Mouse (Mus musculus) limb, embryonic 14.5 days (tissue): ENCODE results near the gene Ogg1. TPM values are rescaled to one million over a fixed set of nuclear protein-coding genes. Genes with fewer than 3 reads are reported as not detected.

Experiments
- ATAC-seq: fragments of 200-750 bp; cut with Nextera tagmentation; 2 replicates; pipeline ENCODE4 v1.8.0; 2017; ENCODE audit warnings: low read depth, moderate number of reproducible peaks, moderate TSS enrichment; ENCODE audit not compliant: low FRiP score
- DNase-seq: peaks from one replicate; pipeline ENCODE4 v3.0.0-alpha.2; 2015; ENCODE audit warnings: low spot score
- H3K27ac ChIP-seq: fragments of 300-500 bp; sonication (generic); replicated peaks from 2 replicates; pipeline ENCODE4 v1.5.1; 2014; ENCODE audit warnings: low read depth, mild to moderate bottlenecking, low read length, moderate library complexity, mixed read lengths
- H3K27me3 ChIP-seq: fragments of 300-500 bp; sonication (generic); 2 replicates; pipeline ENCODE4 v1.6.1; 2014; ENCODE audit warnings: low read length, mixed read lengths; ENCODE audit not compliant: control insufficient read depth, insufficient read depth
- H3K36me3 ChIP-seq: fragments of 300-500 bp; sonication (generic); 2 replicates; pipeline ENCODE4 v1.6.1; 2014; ENCODE audit warnings: mild to moderate bottlenecking, low read length, moderate library complexity, mixed read lengths; ENCODE audit not compliant: control insufficient read depth, insufficient read depth
- H3K4me1 ChIP-seq: fragments of 300-500 bp; sonication (generic); 2 replicates; pipeline ENCODE4 v1.6.1; 2014; ENCODE audit warnings: antibody characterized with exemption, low read length, mixed read lengths; ENCODE audit not compliant: control insufficient read depth, insufficient read depth
- H3K4me2 ChIP-seq: fragments of 300-500 bp; sonication (generic); replicated peaks from 2 replicates; pipeline ENCODE4 v1.6.1; 2014; ENCODE audit warnings: low read depth, mild to moderate bottlenecking, low read length, moderate library complexity; ENCODE audit not compliant: severe bottlenecking
- H3K4me3 ChIP-seq: fragments of 300-500 bp; sonication (generic); replicated peaks from 2 replicates; pipeline ENCODE4 v1.5.1; 2014; ENCODE audit warnings: low read length
- H3K9ac ChIP-seq: fragments of 300-500 bp; sonication (generic); 2 replicates; pipeline ENCODE4 v1.6.1; 2014; ENCODE audit warnings: mild to moderate bottlenecking, low read depth, low read length, moderate library complexity; ENCODE audit not compliant: severe bottlenecking
- H3K9me3 ChIP-seq: fragments of 300-500 bp; sonication (generic); 2 replicates; pipeline ENCODE4 v1.6.1; 2016; ENCODE audit warnings: low read length; ENCODE audit not compliant: control insufficient read depth
- POLR2A ChIP-seq: fragments of 200-500 bp; IDR thresholded peaks from 2 replicates; pipeline ENCODE4 v1.8.0; 2012; ENCODE audit warnings: inconsistent platforms, mild to moderate bottlenecking, moderate library complexity, borderline replicate concordance; ENCODE audit not compliant: insufficient read depth, insufficient read length; ENCODE audit errors: extremely low read depth
- WGBS: fragments of 180-500 bp; shearing (Covaris S2); extraction: QIAGEN DNeasy Blood & Tissue Kit; methylation state at CpG from one replicate; pipeline ENCODE4 v1.1.7; 2014; 5-methylcytosine and 5-hydroxymethylcytosine counted together
- polyA plus RNA-seq, 2 experiments: library from polyadenylated mRNA; depleted of rRNA in 1 of 2; stranded (reverse) in 1 of 2; unstranded in 1 of 2; fragments of >200 nt; fragmentation: Nextera tagmentation in 1 of 2; extraction: Ambion mirVana in 1 of 2; gene quantifications; 2 replicates each; pipeline versions ENCODE4 v1.2.1 to v1.2.3; 2012 to 2014

Gene Ogg1
- polyA plus RNA-seq, 2 experiments, result 11.1 to 22.6 TPM

- WGBS, result 79% methylated on average over 3 of the region's 3 CpGs
- no peaks in the 10 kb centered on the region for H3K9me3 ChIP-seq
- peaks cover 4% of the 10 kb centered on the region; the same call in 1 of the 2 replicates for H3K36me3 ChIP-seq
- no peak for DNase-seq
- ATAC-seq, result no peak
- no peak overlapping the region for H3K27ac ChIP-seq
- H3K9ac ChIP-seq, result no peak overlapping the region
- H3K4me2 ChIP-seq, result no peak overlapping the region
- no peak for TF ChIP-seq POLR2A
- peaks cover 35% of the 10 kb centered on the region for H3K27me3 ChIP-seq
- H3K4me1 ChIP-seq, result 0 out of 2 replicates have a peak, but pooled peaks cover 5% of the 10 kb centered on the region
- H3K4me3 ChIP-seq, result no peak overlapping the region
Observed at GRCm38 (mm10) chr6:113284931-113285330, 41.8 kb upstream of the Ogg1 start.

DNA sequence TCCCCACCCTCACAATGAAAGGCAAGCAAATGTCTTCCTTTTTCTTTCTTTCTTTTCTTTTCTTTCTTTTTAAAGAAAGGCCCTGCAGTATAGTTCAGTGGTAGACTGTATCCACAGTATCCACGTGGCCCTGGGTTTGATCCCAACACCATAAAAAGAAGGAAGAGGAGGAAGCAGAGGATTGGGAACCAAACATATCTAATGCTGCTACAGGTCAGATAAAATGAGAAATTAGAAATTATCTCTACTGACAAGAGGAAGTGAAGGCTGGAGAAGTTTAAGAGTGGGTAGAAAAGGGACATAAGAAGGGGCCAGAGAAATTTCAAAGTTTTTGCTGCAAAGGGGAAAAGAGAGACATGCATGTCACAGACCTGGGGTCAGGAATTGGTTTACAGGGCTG is 40.5 kb upstream of the Ogg1 start:
- H3K9ac ChIP-seq, result no peak overlapping the region
- TF ChIP-seq POLR2A, result no peak
- DNase-seq, result no peak
- H3K4me1 ChIP-seq, result 0 out of 2 replicates have a peak, but pooled peaks cover 5% of the 10 kb centered on the region
- no peak overlapping the region for H3K27ac ChIP-seq
- H3K36me3 ChIP-seq, result no peaks in the 10 kb centered on the region
- no peak overlapping the region for H3K4me3 ChIP-seq
- no peak for ATAC-seq
- 62% methylated on average over 1 of the region's 1 CpGs for WGBS
- H3K27me3 ChIP-seq, result peaks cover 35% of the 10 kb centered on the region
- no peaks in the 10 kb centered on the region for H3K9me3 ChIP-seq
- no peak overlapping the region for H3K4me2 ChIP-seq

DNA sequence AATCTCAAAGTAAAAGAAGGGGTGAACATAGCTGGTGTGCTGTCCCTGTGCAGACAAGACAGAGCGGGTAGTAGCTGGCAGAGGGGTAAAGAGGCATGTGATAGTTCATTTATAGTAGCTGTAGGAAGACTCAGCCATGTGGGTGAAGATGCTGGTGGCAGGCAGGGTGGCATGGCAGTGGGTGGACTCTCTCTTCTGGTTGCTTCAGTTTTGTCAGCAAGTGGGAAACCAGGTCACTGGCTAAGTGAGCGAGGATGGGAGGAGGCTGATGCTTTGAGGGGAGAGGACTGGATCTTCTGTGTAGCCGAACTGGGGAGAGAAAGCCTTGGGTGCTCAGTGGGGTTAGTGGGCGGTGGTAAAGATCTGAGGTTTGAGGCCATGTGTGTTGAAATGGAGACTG is 39.5 kb upstream of the Ogg1 start:
- Histone ChIP-seq H3K9ac (no peak overlapping the region), H3K4me3 (no peak overlapping the region), H3K9me3 (no peaks in the 10 kb centered on the region), H3K4me1 (0 out of 2 replicates have a peak, but pooled peaks cover 3% of the 10 kb centered on the region), H3K4me2 (no peak overlapping the region), H3K27ac (no peak overlapping the region), H3K36me3 (no peaks in the 10 kb centered on the region), H3K27me3 (peaks cover 27% of the 10 kb centered on the region)
- no peak for DNase-seq
- 68% methylated on average over 4 of the region's 4 CpGs for WGBS
- no peak for ATAC-seq
- TF ChIP-seq POLR2A, result no peak

DNA sequence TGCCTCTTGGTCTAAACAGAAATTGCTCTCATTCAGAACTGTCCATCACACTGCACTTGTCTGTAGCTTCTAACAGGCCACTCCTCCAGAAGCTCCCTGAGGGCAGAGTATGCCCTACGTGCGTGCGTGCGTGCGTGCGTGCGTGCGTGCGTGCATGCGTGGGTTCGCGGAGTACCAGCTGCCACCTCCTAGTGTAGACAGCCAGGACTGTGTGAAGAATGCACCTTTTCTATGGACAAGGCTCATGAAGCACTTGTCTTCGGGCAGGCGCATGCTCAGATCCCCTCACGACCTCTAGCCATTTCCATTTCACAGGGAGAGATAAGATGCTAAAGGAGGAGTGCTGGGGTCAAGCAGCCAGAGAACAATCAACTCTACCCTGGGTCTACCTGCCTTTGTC is 37.4 kb upstream of the Ogg1 start:
- ATAC-seq (no peak), DNase-seq (no peak)
- no peaks in the 10 kb centered on the region for H3K9me3 ChIP-seq
- H3K27me3 ChIP-seq, result peaks cover 6% of the 10 kb centered on the region
- no peak overlapping the region for H3K4me3 ChIP-seq
- no peaks in the 10 kb centered on the region for H3K36me3 ChIP-seq
- WGBS, result 90% methylated on average over 15 of the region's 15 CpGs
- H3K27ac ChIP-seq, result no peak overlapping the region
- H3K4me1 ChIP-seq, result no peaks in the 10 kb centered on the region
- no peak overlapping the region for H3K9ac ChIP-seq
- TF ChIP-seq POLR2A, result no peak
- no peak overlapping the region for H3K4me2 ChIP-seq

DNA sequence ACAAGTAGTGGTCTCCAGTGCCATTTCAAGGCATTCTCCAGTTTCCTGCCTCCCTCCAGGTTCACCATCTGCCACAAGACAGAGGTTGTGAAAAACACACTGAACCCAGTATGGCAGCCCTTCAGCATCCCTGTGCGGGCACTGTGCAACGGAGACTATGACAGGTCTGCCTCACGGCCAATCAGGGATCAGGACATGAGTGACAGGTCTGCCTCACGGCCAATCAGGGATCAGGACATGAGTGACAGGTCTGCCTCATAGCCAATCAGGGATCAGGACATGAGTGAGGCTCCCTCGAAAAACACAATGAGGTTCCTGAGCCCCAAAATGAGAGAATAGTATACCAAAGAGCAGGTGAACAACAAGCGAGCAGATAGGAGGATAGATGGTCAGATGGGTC is 36.4 kb upstream of the Ogg1 start:
- Histone ChIP-seq H3K4me3 (no peak overlapping the region), H3K9me3 (no peaks in the 10 kb centered on the region), H3K36me3 (no peaks in the 10 kb centered on the region), H3K9ac (no peak overlapping the region), H3K27ac (no peak overlapping the region), H3K27me3 (no peaks in the 10 kb centered on the region), H3K4me2 (no peak overlapping the region), H3K4me1 (no peaks in the 10 kb centered on the region)
- no peak for TF ChIP-seq POLR2A
- no peak for DNase-seq
- 74% methylated on average over 6 of the region's 6 CpGs for WGBS
- ATAC-seq, result no peak

DNA sequence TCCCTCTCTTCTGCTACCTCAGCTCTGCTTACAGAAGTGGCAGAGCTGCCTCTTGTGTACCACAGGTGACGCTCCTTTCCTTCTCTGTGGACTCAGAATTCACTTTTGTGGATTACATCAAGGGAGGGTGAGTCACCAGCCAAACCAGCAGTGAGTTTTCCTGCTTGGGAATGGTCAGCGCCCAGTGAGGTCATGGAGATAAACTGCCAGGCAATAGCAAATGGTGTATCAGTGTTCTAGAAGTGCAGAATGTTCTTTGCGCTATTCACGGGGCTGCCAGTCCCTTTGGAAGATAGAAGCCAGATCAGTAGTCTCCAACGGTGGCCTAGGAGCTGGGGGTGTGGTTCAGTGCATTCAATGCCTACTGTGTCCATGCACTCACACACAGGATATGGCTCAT is 33.8 kb upstream of the Ogg1 start:
- no peak for TF ChIP-seq POLR2A
- Histone ChIP-seq H3K4me3 (no peak overlapping the region), H3K27me3 (no peaks in the 10 kb centered on the region), H3K36me3 (no peaks in the 10 kb centered on the region), H3K27ac (no peak overlapping the region), H3K9ac (no peak overlapping the region), H3K4me1 (no peaks in the 10 kb centered on the region), H3K9me3 (no peaks in the 10 kb centered on the region), H3K4me2 (no peak overlapping the region)
- no peak for DNase-seq
- no peak for ATAC-seq
- 74% methylated on average over 5 of the region's 5 CpGs for WGBS
